Mouse (Mus musculus) olfactory bulb, adult 2 months (tissue): Measurements from ENCODE around the gene Wif1. TPM values are rescaled to one million over a fixed set of nuclear protein-coding genes. Genes with fewer than 3 reads are reported as not detected.

ENCODE experiments used
- H3K27ac ChIP-seq: fragments of 200-500 bp; 2 replicates; pipeline ENCODE4 v1.5.1; 2012; ENCODE audit warnings: low read depth, low read length; ENCODE audit not compliant: insufficient read depth
- H3K4me1 ChIP-seq: fragments of 200-500 bp; 2 replicates; pipeline ENCODE4 v1.6.1; 2012; ENCODE audit warnings: low read length; ENCODE audit not compliant: control insufficient read depth, insufficient read depth
- H3K4me3 ChIP-seq: fragments of 200-500 bp; 2 replicates; pipeline ENCODE4 v1.5.1; 2012; ENCODE audit warnings: mild to moderate bottlenecking, low read depth, low read length, moderate library complexity; ENCODE audit not compliant: insufficient read depth
- CTCF ChIP-seq: fragments of 200-500 bp; IDR thresholded peaks from 2 replicates; pipeline ENCODE4 v1.5.1; 2012; ENCODE audit warnings: low read depth, mild to moderate bottlenecking, low read length, moderate library complexity; ENCODE audit not compliant: insufficient read depth
- POLR2A ChIP-seq: fragments of 200-500 bp; IDR thresholded peaks from 2 replicates; pipeline ENCODE4 v1.6.1; 2012; ENCODE audit warnings: mild to moderate bottlenecking, low read depth, low read length, moderate library complexity; ENCODE audit not compliant: insufficient read depth
- WGBS: fragments of 180-500 bp; shearing (Covaris S2); methylation state at CpG from one replicate; pipeline ENCODE4 v1.1.7; 2018; 5-methylcytosine and 5-hydroxymethylcytosine counted together
- polyA plus RNA-seq: library from polyadenylated mRNA; stranded (reverse); fragments of >200 nt; gene quantifications from 2 replicates; pipeline ENCODE4 v1.2.4, GENCODE M21; 2012; ENCODE audit warnings: low replicate concordance; ENCODE audit not compliant: missing spikeins, insufficient read depth, insufficient read length

Gene Wif1
- polyA plus RNA-seq, 1 experiment: not detected

DNA sequence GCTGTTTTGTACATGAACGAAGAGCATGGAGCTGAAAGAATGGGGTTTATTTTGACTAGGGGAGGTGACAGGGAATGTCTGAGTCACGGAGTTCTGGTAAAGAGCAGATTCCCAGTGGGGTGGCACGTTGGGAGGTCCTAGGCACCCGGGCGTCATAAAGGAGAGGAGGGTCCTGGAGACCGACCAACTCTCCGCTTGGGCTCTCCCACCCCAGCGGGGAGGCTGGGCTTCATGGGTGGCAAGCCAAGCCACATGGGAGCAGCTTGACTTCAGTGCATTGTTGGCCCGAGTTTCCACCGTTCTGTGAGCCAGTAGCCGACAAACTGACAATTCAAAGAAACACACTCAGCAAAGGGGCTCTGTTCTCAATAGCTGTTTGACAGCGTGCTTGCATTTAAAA is 64.5 kb downstream of the Wif1 start:
- 26% methylated on average over 12 of the region's 12 CpGs for WGBS
- Histone ChIP-seq H3K4me3 (no peak overlapping the region), H3K27ac (no peak overlapping the region), H3K4me1 (peaks cover 4% of the 10 kb centered on the region; the same call in 1 of the 2 replicates)
- TF ChIP-seq POLR2A (no peak), CTCF (no peak)

DNA sequence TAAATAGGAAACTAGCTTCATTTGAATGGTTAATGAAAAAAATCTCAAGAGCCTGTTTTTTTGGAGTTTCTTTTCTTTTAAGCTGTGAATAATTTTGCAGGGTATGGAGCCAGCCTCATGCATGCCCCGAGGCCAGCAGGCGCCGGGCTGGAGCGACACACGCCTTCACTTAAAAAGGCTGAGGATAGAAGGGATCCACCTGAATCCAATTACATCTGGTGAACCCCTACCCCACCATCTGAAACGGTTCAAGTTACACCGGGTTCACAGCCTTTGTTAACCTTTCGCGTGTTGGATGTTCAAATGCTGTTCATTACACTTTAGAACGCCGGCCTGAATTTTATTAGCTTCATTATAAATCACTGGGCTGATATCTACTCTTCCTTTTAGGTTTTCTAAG is 65.9 kb downstream of the Wif1 start:
- 74% methylated on average over 11 of the region's 11 CpGs for WGBS
- H3K27ac ChIP-seq: no peak overlapping the region

DNA sequence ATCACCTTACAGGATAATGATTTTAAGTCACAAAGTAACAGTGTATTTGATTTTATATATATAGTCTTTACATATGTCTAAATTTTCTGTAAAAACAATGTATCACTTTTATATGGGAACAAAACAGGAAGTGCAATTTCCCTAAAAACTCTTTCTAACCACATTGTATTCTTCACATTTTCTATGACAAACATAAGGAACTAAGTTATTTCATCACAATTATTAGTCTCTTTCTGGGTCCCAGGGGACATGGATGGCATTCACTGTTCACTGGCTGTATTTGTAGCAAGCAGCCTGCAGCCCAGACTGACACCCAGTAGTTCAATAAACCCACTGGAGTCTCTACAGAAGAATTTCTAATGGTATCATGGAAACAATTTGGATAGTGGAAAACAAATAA is 82.4 kb downstream of the Wif1 start:
- H3K27ac ChIP-seq: no peak overlapping the region
- no peak overlapping the region for H3K4me3 ChIP-seq
- H3K4me1 ChIP-seq: no peaks in the 10 kb centered on the region
- TF ChIP-seq POLR2A (no peak), CTCF (no peak)

More for the DNA sequence above, 65.9 kb downstream of the Wif1 start:
- Histone ChIP-seq H3K4me1 (peaks cover 4% of the 10 kb centered on the region; the same call in 1 of the 2 replicates), H3K4me3 (no peak overlapping the region)
- no peak for TF ChIP-seq POLR2A
- TF ChIP-seq CTCF: no peak

DNA sequence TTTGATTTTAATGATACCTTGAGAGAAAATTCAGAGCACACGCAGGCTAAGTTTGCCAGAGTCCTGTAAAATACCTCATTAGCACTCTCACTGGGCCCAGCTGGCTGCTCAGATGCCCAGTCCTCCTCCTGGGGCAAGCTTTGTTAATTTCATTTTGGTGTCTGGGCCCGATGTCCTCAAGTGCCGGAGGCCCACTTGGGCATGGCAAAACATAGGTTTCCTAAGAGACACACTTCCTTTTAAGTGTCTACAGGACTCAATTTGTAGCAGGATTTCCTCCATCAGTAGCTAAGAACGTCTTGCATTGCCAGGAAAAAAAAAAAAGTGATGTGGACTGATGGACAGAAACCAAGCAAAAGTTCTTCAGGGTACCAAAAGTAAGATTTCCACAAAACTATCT is 82.9 kb downstream of the Wif1 start:
- 25% methylated on average over 4 of the region's 4 CpGs for WGBS
- Histone ChIP-seq H3K27ac (no peak overlapping the region), H3K4me3 (no peak overlapping the region), H3K4me1 (no peaks in the 10 kb centered on the region)
- no peak for TF ChIP-seq POLR2A
- no peak for TF ChIP-seq CTCF

DNA sequence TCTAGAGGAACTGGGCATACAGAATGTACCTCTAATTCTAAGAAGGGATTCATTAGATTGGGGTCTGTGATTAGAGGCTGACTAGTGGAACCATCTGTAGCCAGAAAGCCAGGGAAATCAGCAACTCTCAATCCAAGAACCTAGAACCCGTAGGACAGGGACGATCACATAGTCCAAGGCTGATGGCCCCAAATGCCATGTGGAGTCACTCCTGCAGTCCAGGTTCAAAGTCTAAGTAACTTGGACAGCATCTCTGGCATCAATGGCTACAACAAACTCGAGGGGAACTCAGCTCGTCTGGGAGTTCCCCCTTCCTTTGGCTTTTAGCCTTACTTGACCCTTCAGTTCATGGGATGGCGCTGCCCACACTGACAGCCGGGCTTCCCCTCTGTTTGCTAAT is 87.0 kb downstream of the Wif1 start:
- no peak overlapping the region for H3K4me3 ChIP-seq
- no peak overlapping the region for H3K27ac ChIP-seq
- no peaks in the 10 kb centered on the region for H3K4me1 ChIP-seq
- TF ChIP-seq CTCF (no peak), POLR2A (no peak)
- WGBS: 93% methylated on average over 6 of the region's 6 CpGs

DNA sequence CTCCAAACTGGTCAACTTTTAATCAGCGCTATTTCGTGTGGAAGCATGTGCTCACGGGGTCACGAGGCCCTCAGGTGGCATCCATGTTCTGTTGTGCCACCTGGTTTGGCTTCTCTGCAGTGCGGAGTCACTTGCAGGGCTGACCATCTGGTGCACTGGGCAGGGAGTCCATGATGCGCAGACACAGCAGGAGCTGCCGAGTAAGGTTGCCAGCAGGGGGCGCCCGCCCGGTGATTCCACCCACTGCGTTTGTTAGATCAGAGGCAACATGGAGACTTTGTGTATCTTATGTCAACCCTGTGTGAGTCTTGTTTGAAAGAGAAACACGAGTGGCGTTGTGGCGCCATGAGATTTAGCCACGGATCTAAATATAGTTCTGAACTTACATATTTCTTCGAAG is 90.7 kb downstream of the Wif1 start:
- TF ChIP-seq POLR2A (no peak), CTCF (no peak)
- H3K4me1 ChIP-seq: 0 out of 2 replicates have a peak, but pooled peaks cover 3% of the 10 kb centered on the region
- no peak overlapping the region for H3K4me3 ChIP-seq
- H3K27ac ChIP-seq: no peak overlapping the region
- WGBS: 96% methylated on average over 16 of the region's 16 CpGs

DNA sequence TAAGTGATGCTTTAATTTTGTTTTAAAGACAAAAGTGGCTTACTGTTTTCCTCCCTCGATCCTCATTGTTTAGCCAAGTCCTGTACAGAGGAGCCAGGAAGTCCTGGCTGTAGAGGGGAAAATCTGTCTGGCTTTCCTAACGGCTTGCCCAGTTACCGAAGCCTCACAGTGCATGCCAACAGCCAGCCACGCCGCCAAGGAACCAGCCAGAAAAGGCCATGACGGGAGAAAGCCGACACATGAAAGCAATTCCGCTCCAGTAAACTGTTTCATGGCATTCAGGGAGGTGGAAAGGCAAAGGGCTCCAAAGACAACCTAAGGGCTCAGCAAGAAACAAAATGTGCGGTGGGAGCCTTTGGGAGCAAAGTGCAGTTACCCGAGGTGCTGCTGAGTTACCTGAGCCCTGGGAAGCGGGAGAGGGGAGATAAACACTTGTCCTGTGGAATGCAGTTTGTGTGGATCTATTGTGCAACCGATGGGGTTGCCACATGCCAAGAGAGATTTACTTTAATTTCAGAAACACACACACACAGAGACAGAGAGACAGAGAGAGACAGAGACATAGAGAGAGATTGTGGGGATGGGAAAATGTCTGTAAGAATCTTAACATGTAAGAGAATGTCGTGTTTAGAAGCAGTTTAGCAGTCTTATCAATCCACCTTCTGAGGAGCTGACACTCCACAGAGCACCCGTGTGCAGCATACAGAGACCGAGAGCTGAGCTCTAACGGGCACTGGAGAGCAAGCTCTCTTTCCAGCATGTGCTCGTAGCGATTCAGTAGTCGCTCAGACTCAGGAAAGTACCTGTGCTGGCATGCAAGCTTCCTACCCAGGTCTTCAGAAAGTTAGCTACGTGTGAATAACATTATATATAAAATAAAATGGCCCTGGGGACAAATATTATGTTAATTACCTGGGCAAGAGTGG is 95.5 kb downstream of the Wif1 start:
- H3K27ac ChIP-seq: no peak overlapping the region
- TF ChIP-seq POLR2A (no peak), CTCF (no peak)
- H3K4me3 ChIP-seq: no peak overlapping the region
- H3K4me1 ChIP-seq: 0 out of 2 replicates have a peak, but pooled peaks cover 3% of the 10 kb centered on the region
- 53% methylated on average over 20 of the region's 20 CpGs for WGBS

Other genes starting within 250 kb of the Wif1 start
- not detected in 2 replicates for gene Msrb3, start 134.9 kb upstream of the Wif1 start, polyA plus RNA-seq
- gene Lemd3, start 54.6 kb upstream of the Wif1 start, polyA plus RNA-seq: not detected in 2 replicates